Mouse (Mus musculus) liver, embryonic 16.5 days (tissue): Measurements from ENCODE around the gene Rhbdl2. TPM values are rescaled to one million over a fixed set of nuclear protein-coding genes. Genes with fewer than 3 reads are reported as not detected.
A peak's percentile ranks its signal among the peaks of the same experiment; 100 is the strongest.

Experiments
- ATAC-seq: fragments of 200-750 bp; cut with Nextera tagmentation; 2 replicates; pipeline ENCODE4 v1.8.0; 2017; ENCODE audit warnings: low read depth, mild to moderate bottlenecking, moderate number of reproducible peaks, moderate library complexity
- H3K27ac ChIP-seq: fragments of 300-500 bp; sonication (generic); 2 replicates; pipeline ENCODE4 v1.5.1; 2014; ENCODE audit warnings: mild to moderate bottlenecking, low read length
- H3K27me3 ChIP-seq: fragments of 300-500 bp; sonication (generic); 2 replicates; pipeline ENCODE4 v1.6.1; 2014; ENCODE audit warnings: low read depth, low read length, mixed read lengths; ENCODE audit not compliant: control insufficient read depth, insufficient read depth
- H3K36me3 ChIP-seq: fragments of 300-500 bp; sonication (generic); 2 replicates; pipeline ENCODE4 v1.6.1; 2014; ENCODE audit warnings: mild to moderate bottlenecking; ENCODE audit not compliant: control insufficient read depth, insufficient read depth
- H3K4me1 ChIP-seq: fragments of 300-500 bp; sonication (generic); 2 replicates; pipeline ENCODE4 v1.6.1; 2014; ENCODE audit warnings: low read depth, low read length, mixed read lengths; ENCODE audit not compliant: control insufficient read depth
- H3K4me2 ChIP-seq: fragments of 300-500 bp; sonication (generic); 2 replicates; pipeline ENCODE4 v1.6.1; 2014; ENCODE audit warnings: low read depth, low read length, mixed read lengths
- H3K4me3 ChIP-seq: fragments of 300-500 bp; sonication (generic); 2 replicates; pipeline ENCODE4 v1.5.1; 2014; ENCODE audit warnings: low read depth, mild to moderate bottlenecking, low read length
- H3K9ac ChIP-seq: fragments of 300-500 bp; sonication (generic); 2 replicates; pipeline ENCODE4 v1.6.1; 2014; ENCODE audit warnings: low read depth, low read length
- H3K9me3 ChIP-seq: fragments of 300-500 bp; sonication (generic); replicated peaks from 2 replicates; pipeline ENCODE4 v1.6.1; 2016; ENCODE audit warnings: low read length; ENCODE audit not compliant: control insufficient read depth
- WGBS: fragments of 180-500 bp; shearing (Covaris S2); extraction: QIAGEN DNeasy Blood & Tissue Kit; methylation state at CpG from one replicate; pipeline ENCODE4 v1.1.7; 2014; ENCODE audit not compliant: insufficient replicate concordance; 5-methylcytosine and 5-hydroxymethylcytosine counted together
- polyA plus RNA-seq: library from polyadenylated mRNA; unstranded; fragments of >200 nt; fragmentation: Nextera tagmentation; extraction: Ambion mirVana; gene quantifications from 2 replicates; pipeline ENCODE4 v1.2.1, GENCODE M21; 2015

The Rhbdl2 gene
- polyA plus RNA-seq, 1 experiment from 2014 or later: 0.07 TPM

- H3K4me1 ChIP-seq: no peaks in the 10 kb centered on the region
- H3K9ac ChIP-seq: no peak overlapping the region
- no peaks in the 10 kb centered on the region for H3K9me3 ChIP-seq
- ATAC-seq: no peak
- H3K4me3 ChIP-seq: no peak overlapping the region
- H3K4me2 ChIP-seq: no peak overlapping the region
- WGBS: 45% methylated on average over 4 of the region's 4 CpGs
- H3K36me3 ChIP-seq: no peaks in the 10 kb centered on the region
- no peak overlapping the region for H3K27ac ChIP-seq
- H3K27me3 ChIP-seq: no peaks in the 10 kb centered on the region
Observed at GRCm38 (mm10) chr4:123758306-123758705, 29.4 kb upstream of the Rhbdl2 start.

- Histone ChIP-seq H3K9me3 (no peaks in the 10 kb centered on the region), H3K27me3 (no peaks in the 10 kb centered on the region), H3K4me2 (no peak overlapping the region), H3K4me1 (no peaks in the 10 kb centered on the region), H3K27ac (no peak overlapping the region), H3K9ac (no peak overlapping the region), H3K4me3 (no peak overlapping the region), H3K36me3 (no peaks in the 10 kb centered on the region)
- peak; percentile 27; the same call in 1 of the 2 replicates for ATAC-seq
- 66% methylated on average over 6 of the region's 6 CpGs for WGBS
Observed at GRCm38 (mm10) chr4:123765071-123765470, 22.6 kb upstream of the Rhbdl2 start.

- Histone ChIP-seq H3K27ac (no peak overlapping the region), H3K9me3 (no peaks in the 10 kb centered on the region), H3K36me3 (no peaks in the 10 kb centered on the region), H3K9ac (no peak overlapping the region), H3K4me2 (no peak overlapping the region), H3K4me3 (no peak overlapping the region), H3K4me1 (no peaks in the 10 kb centered on the region), H3K27me3 (no peaks in the 10 kb centered on the region)
- 41% methylated on average over 3 of the region's 3 CpGs for WGBS
- no peak for ATAC-seq
Observed at GRCm38 (mm10) chr4:123767807-123768206, 19.9 kb upstream of the Rhbdl2 start.

- ATAC-seq: no peak
- no peaks in the 10 kb centered on the region for H3K9me3 ChIP-seq
- H3K4me2 ChIP-seq: no peak overlapping the region
- H3K27me3 ChIP-seq: no peaks in the 10 kb centered on the region
- H3K9ac ChIP-seq: no peak overlapping the region
- no peaks in the 10 kb centered on the region for H3K4me1 ChIP-seq
- no peaks in the 10 kb centered on the region for H3K36me3 ChIP-seq
- no peak overlapping the region for H3K27ac ChIP-seq
- WGBS: 57% methylated on average over 4 of the region's 4 CpGs
- no peak overlapping the region for H3K4me3 ChIP-seq
Observed at GRCm38 (mm10) chr4:123768234-123768633, 19.4 kb upstream of the Rhbdl2 start.

- ATAC-seq: no peak
- Histone ChIP-seq H3K4me2 (no peak overlapping the region), H3K4me3 (no peak overlapping the region), H3K36me3 (no peaks in the 10 kb centered on the region), H3K27ac (no peak overlapping the region), H3K9ac (no peak overlapping the region), H3K9me3 (no peaks in the 10 kb centered on the region), H3K4me1 (no peaks in the 10 kb centered on the region), H3K27me3 (no peaks in the 10 kb centered on the region)
- 51% methylated on average over 2 of the region's 2 CpGs for WGBS
Observed at GRCm38 (mm10) chr4:123792666-123793065, 5.0 kb downstream of the Rhbdl2 start.

GRCm38 (mm10) chr4:123793136-123793535 is 5.5 kb downstream of the Rhbdl2 start:
- H3K9ac ChIP-seq: no peak overlapping the region
- no peaks in the 10 kb centered on the region for H3K4me1 ChIP-seq
- H3K4me2 ChIP-seq: no peak overlapping the region
- H3K27ac ChIP-seq: no peak overlapping the region
- 74% methylated on average over 6 of the region's 6 CpGs for WGBS
- no peaks in the 10 kb centered on the region for H3K9me3 ChIP-seq
- no peaks in the 10 kb centered on the region for H3K27me3 ChIP-seq
- no peak for ATAC-seq
- no peak overlapping the region for H3K4me3 ChIP-seq
- no peaks in the 10 kb centered on the region for H3K36me3 ChIP-seq

- H3K9me3 ChIP-seq: no peaks in the 10 kb centered on the region
- H3K4me1 ChIP-seq: no peaks in the 10 kb centered on the region
- WGBS: 38% methylated on average over 2 of the region's 2 CpGs
- H3K4me2 ChIP-seq: no peak overlapping the region
- no peak for ATAC-seq
- H3K4me3 ChIP-seq: no peak overlapping the region
- H3K9ac ChIP-seq: no peak overlapping the region
- H3K27me3 ChIP-seq: no peaks in the 10 kb centered on the region
- H3K36me3 ChIP-seq: no peaks in the 10 kb centered on the region
- H3K27ac ChIP-seq: no peak overlapping the region
Observed at GRCm38 (mm10) chr4:123795057-123795456, 7.4 kb downstream of the Rhbdl2 start.

GRCm38 (mm10) chr4:123797403-123797802 is 9.7 kb downstream of the Rhbdl2 start:
- Histone ChIP-seq H3K4me2 (no peak overlapping the region), H3K27me3 (no peaks in the 10 kb centered on the region), H3K4me3 (no peak overlapping the region), H3K9me3 (no peaks in the 10 kb centered on the region), H3K27ac (no peak overlapping the region), H3K9ac (no peak overlapping the region), H3K36me3 (no peaks in the 10 kb centered on the region), H3K4me1 (no peaks in the 10 kb centered on the region)
- 76% methylated on average over 3 of the region's 3 CpGs for WGBS
- ATAC-seq: no peak

GRCm38 (mm10) chr4:123797856-123798255 is 10.2 kb downstream of the Rhbdl2 start:
- Histone ChIP-seq H3K27ac (no peak overlapping the region), H3K27me3 (no peaks in the 10 kb centered on the region), H3K9ac (no peak overlapping the region), H3K9me3 (no peaks in the 10 kb centered on the region), H3K4me1 (no peaks in the 10 kb centered on the region), H3K36me3 (no peaks in the 10 kb centered on the region), H3K4me2 (no peak overlapping the region), H3K4me3 (no peak overlapping the region)
- 63% methylated on average over 7 of the region's 7 CpGs for WGBS
- no peak for ATAC-seq
